ENCODE assay signal across 22 mouse cellular contexts in genomic region chr4:133032410-133033095, GRCm38 (mm10). TPM values are rescaled to one million over a fixed set of nuclear protein-coding genes. Genes with fewer than 3 reads are reported as not detected.
DNase-seq lines count a peak whose midpoint lies in the region; ATAC-seq and TF ChIP-seq lines count a peak whose summit lies in the region.
"Had no signal": no experiment of that assay in that cellular context is flagged by ENCODE, and none has a peak within 500 bp of the region (broad histone marks: within the 10 kb centered on the region; RNA-seq: fewer than 3 reads in every experiment).

No protein-coding gene starts in this region.

- no peak for TF ChIP-seq POLR2A in ES-Bruce4 (IDR thresholded peaks at IDR 0.05; ENCODE audit: insufficient read depth, low read length)

- TF ChIP-seq CTCF in E14TG2a.4 (conservative IDR thresholded peaks at IDR 0.05; ENCODE audit: low read length) (no peak), ES-Bruce4 (IDR thresholded peaks at IDR 0.05; ENCODE audit: low read depth, low read length) (no peak)

- H3K4me3 ChIP-seq in E14TG2a.4 (replicated peaks; ENCODE audit: low read length) = peak overlapping the region; percentile 30; the same call in 1 of the 2 replicates
- H3K4me3 ChIP-seq in ES-Bruce4 (ENCODE audit: low read depth, low read length) = no peak overlapping the region
- H3K4me3 ChIP-seq in hindbrain, embryonic 12.5 days = no peak overlapping the region
- no peak overlapping the region for H3K4me3 ChIP-seq in forebrain, embryonic 16.5 days (replicated peaks; ENCODE audit: low read length)
- H3K4me3 ChIP-seq: forebrain, embryonic 10.5 days; forebrain, embryonic 13.5 days; hindbrain, embryonic 13.5 days; intestine, embryonic 15.5 days had no signal

- H3K36me3 ChIP-seq in E14TG2a.4 (ENCODE audit: insufficient read depth, low read length) = peaks cover 33% of the 10 kb centered on the region
- H3K36me3 ChIP-seq in ES-Bruce4 (ENCODE audit: control insufficient read depth, insufficient read depth, low read length, poor library complexity, severe bottlenecking) = no peaks in the 10 kb centered on the region
- no peaks in the 10 kb centered on the region for H3K36me3 ChIP-seq in hindbrain, embryonic 12.5 days
- H3K36me3 ChIP-seq in forebrain, embryonic 16.5 days (ENCODE audit: control insufficient read depth, insufficient read depth) = no peaks in the 10 kb centered on the region; the same call in 1 of the 2 replicates

- H3K27ac ChIP-seq in ES-Bruce4 (ENCODE audit: insufficient read depth, low read length) = peak overlapping the region; percentile 73
- no peak overlapping the region for H3K27ac ChIP-seq in hindbrain, embryonic 12.5 days
- no peak overlapping the region for H3K27ac ChIP-seq in forebrain, embryonic 16.5 days (ENCODE audit: low read length)
- H3K27ac ChIP-seq: forebrain, embryonic 10.5 days; forebrain, embryonic 13.5 days; hindbrain, embryonic 13.5 days; intestine, embryonic 15.5 days had no signal

- DNase-seq in R1 (ENCODE audit: low read depth, low spot score) = peak; percentile 64
- no peak for DNase-seq in adrenal gland, adult 8-10 months
- DNase-seq: adrenal gland, adult 2 months; adrenal gland, postnatal 25 days; cerebellum, adult 18-20 months; cerebellum, adult 9-10 months; cerebellum, postnatal 14 days; forebrain, postnatal 0 days; gastrocnemius, postnatal 14 days; heart, adult 11 months; kidney, adult 11 months had no signal

- H3K9ac ChIP-seq in ES-Bruce4 (ENCODE audit: low read depth, poor library complexity, severe bottlenecking) = no peak overlapping the region
- H3K9ac ChIP-seq in hindbrain, embryonic 12.5 days = no peak overlapping the region
- H3K9ac ChIP-seq in forebrain, embryonic 16.5 days (replicated peaks; ENCODE audit: low read depth, low read length) = no peak overlapping the region
- H3K9ac ChIP-seq: forebrain, embryonic 13.5 days; forebrain, postnatal 0 days; hindbrain, embryonic 13.5 days; intestine, embryonic 15.5 days had no signal

- no peak overlapping the region for H3K4me2 ChIP-seq in hindbrain, embryonic 12.5 days (replicated peaks)
- H3K4me2 ChIP-seq in forebrain, embryonic 16.5 days (ENCODE audit: low read length) = no peak overlapping the region
- H3K4me2 ChIP-seq: forebrain, embryonic 13.5 days; heart, embryonic 11.5 days; hindbrain, embryonic 13.5 days; intestine, embryonic 15.5 days had no signal

- H3K27me3 ChIP-seq in E14TG2a.4 (ENCODE audit: insufficient read depth, low read length) (no peaks in the 10 kb centered on the region), ES-Bruce4 (ENCODE audit: control insufficient read depth, insufficient read depth, low read length, poor library complexity, severe bottlenecking) (no peaks in the 10 kb centered on the region)
- peaks cover 18% of the 10 kb centered on the region for H3K27me3 ChIP-seq in hindbrain, embryonic 12.5 days
- peaks cover 7% of the 10 kb centered on the region; the same call in 1 of the 2 replicates for H3K27me3 ChIP-seq in forebrain, embryonic 16.5 days (replicated peaks; ENCODE audit: control insufficient read depth, insufficient read depth, low read length)
- H3K27me3 ChIP-seq: intestine, embryonic 15.5 days had no signal

- peaks cover 95% of the 10 kb centered on the region for H3K4me1 ChIP-seq in E14TG2a.4 (replicated peaks; ENCODE audit: low read depth, low read length)
- peaks cover 20% of the 10 kb centered on the region for H3K4me1 ChIP-seq in ES-Bruce4 (ENCODE audit: control insufficient read depth, insufficient read depth, low read length)
- peaks cover 19% of the 10 kb centered on the region for H3K4me1 ChIP-seq in hindbrain, embryonic 12.5 days
- peaks cover 8% of the 10 kb centered on the region for H3K4me1 ChIP-seq in forebrain, embryonic 16.5 days (replicated peaks; ENCODE audit: control insufficient read depth, insufficient read depth, low read length)

- no peak for ATAC-seq in hindbrain, embryonic 12.5 days (ENCODE audit: low FRiP score)
- ATAC-seq in forebrain, embryonic 16.5 days = no peak
- ATAC-seq: CD4-positive, CD25-positive, alpha-beta regulatory T cell, adult 4 months; forebrain, embryonic 13.5 days; forebrain, postnatal 0 days; hindbrain, embryonic 16.5 days; intestine, embryonic 15.5 days had no signal

- 0 out of 2 replicates have a peak, but pooled peaks have one; percentile 34 for TF ChIP-seq EP300 in ES-Bruce4 (IDR thresholded peaks at IDR 0.05; ENCODE audit: insufficient read depth, low read depth, low read length)

- WGBS in hindbrain, embryonic 12.5 days = 92% methylated on average over 8 of the region's 8 CpGs
- WGBS in forebrain, embryonic 16.5 days = 95% methylated on average over 8 of the region's 8 CpGs

- H3K9me3 ChIP-seq in E14TG2a.4 (ENCODE audit: low read length) = no peaks in the 10 kb centered on the region
- H3K9me3 ChIP-seq in ES-Bruce4 (replicated peaks; ENCODE audit: control insufficient read depth, insufficient read depth, low read length, poor library complexity, severe bottlenecking) = no peaks in the 10 kb centered on the region
- H3K9me3 ChIP-seq in hindbrain, embryonic 12.5 days (replicated peaks) = no peaks in the 10 kb centered on the region
- H3K9me3 ChIP-seq in forebrain, embryonic 16.5 days (ENCODE audit: control insufficient read depth, low read length) = no peaks in the 10 kb centered on the region
- H3K9me3 ChIP-seq: forebrain, embryonic 10.5 days; forebrain, embryonic 13.5 days; hindbrain, embryonic 13.5 days; intestine, embryonic 15.5 days had no signal

RNA-seq across cellular contexts. Expression of gene Ahdc1, which starts 21.5 kb away (rescaled TPM):
- polyA plus RNA-seq in ES-Bruce4 (2011; ENCODE audit: insufficient read depth, insufficient read length, low read depth, missing spikeins) = 88.2 and 102 TPM in 2 replicates
- 12.8 and 15.3 TPM in 2 replicates for polyA plus RNA-seq in hindbrain, embryonic 12.5 days (2016; fragmentation: Nextera tagmentation; extraction: Ambion mirVana)
- total RNA-seq in adrenal gland, adult 8-10 months (2022) = 100 to 1,000 TPM in 1 of 4 experiments, 10 to 100 TPM in 3; 72.0 to 109 (median 82.9) TPM
- 13.0 and 13.7 TPM in 2 replicates for polyA plus RNA-seq in forebrain, embryonic 16.5 days (2015; fragmentation: Nextera tagmentation; extraction: Ambion mirVana)

RNA-seq across cellular contexts. Expression of gene Fgr, which starts 58.7 kb away (rescaled TPM):
- 0.70 and 1.9 TPM in 2 replicates for polyA plus RNA-seq in ES-Bruce4 (2011; ENCODE audit: insufficient read depth, insufficient read length, low read depth, missing spikeins)
- 0.08 TPM in 1 of 2 replicates, not detected in the other for polyA plus RNA-seq in hindbrain, embryonic 12.5 days (2016; fragmentation: Nextera tagmentation; extraction: Ambion mirVana)
- under 1 TPM; 0.42 to 0.92 (median 0.64) TPM for total RNA-seq in adrenal gland, adult 8-10 months (2022)
- polyA plus RNA-seq in forebrain, embryonic 16.5 days (2015; fragmentation: Nextera tagmentation; extraction: Ambion mirVana) = not detected in 2 replicates
- total RNA-seq: forebrain, postnatal 0 days had no signal
- polyA plus RNA-seq: forebrain, embryonic 13.5 days; hindbrain, embryonic 13.5 days had no signal
